Mouse (Mus musculus): ENCODE measurements at regions not wholly inside any gene's neighbourhood (a gene's known extent, or its start where the extent isn't known, plus 50 kb on each side); places are given as distances from the start of the nearest gene placed in this dataset.

DNA sequence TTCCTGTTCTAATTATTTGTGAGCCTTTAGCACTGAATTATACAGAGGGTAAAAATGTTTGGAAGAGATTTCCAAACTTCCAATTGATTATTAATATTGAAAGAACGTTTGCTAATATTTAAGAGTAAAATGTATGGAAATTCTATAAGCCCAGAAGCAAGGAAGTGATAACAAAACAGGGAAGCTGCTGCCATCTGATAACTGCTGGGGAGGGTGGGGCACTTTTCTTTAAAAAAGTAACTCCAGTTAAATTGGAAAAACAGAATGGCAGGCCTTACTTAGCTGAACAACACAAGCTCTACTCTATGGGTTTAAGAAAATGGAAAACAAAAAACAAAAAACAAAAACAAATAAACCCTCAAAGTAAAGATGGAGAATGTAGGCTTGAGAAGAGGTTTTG, 1327.7 kb downstream of the Hace1 start:
- Histone ChIP-seq H3K4me1 (replicated peaks; ENCODE audit: control insufficient read depth, insufficient read depth, low read length) (no peaks in the 10 kb centered on the region), H3K36me3 (ENCODE audit: control insufficient read depth, insufficient read depth) (no peaks in the 10 kb centered on the region), H3K9ac (replicated peaks; ENCODE audit: low read depth, low read length) (no peak overlapping the region), H3K9me3 (ENCODE audit: control insufficient read depth, low read length) (no peaks in the 10 kb centered on the region), H3K4me3 (replicated peaks; ENCODE audit: low read length) (no peak overlapping the region), H3K4me2 (ENCODE audit: low read length) (no peak overlapping the region), H3K27ac (ENCODE audit: low read length) (no peak overlapping the region), H3K27me3 (replicated peaks; ENCODE audit: control insufficient read depth, insufficient read depth, low read length) (no peaks in the 10 kb centered on the region)
- no peak for ATAC-seq
- 82% methylated on average over 1 of the region's 1 CpGs for WGBS

DNA sequence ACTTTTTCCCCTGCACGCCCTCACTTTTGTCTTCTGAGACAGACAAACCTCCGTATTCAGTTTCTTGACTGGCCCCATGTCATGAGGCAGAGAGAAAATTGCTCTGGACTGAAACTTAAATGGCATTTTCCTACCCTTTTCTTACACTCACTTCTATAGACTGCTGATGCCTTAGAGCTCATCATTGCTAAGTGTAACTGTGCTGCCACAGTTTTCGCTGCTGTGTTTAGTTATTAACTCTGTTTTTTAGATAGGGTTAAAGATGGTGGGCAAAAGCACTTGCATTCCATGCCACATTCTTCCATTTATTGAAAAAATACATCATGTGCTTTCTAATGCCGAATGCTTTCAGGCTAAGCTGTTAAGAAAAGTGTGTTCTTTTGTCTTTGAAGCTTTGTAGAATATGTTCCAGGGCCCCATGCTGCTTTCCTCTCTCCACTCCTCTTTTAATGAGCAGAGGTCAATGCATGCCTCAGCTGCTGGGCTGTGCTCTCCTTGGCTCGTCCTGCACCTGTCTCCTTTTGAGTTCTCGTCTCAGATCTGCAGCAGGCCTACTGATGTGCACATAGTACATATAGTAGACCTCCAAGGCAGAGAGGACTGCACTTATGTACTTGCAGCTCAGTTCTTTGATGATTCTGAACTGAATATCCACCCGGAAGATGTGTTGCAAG, 1345.0 kb downstream of the Hace1 start:
- ATAC-seq: peak; percentile 68
- Histone ChIP-seq H3K36me3 (ENCODE audit: control insufficient read depth, insufficient read depth) (no peaks in the 10 kb centered on the region), H3K27me3 (replicated peaks; ENCODE audit: control insufficient read depth, insufficient read depth, low read length) (no peaks in the 10 kb centered on the region), H3K9me3 (ENCODE audit: control insufficient read depth, low read length) (no peaks in the 10 kb centered on the region), H3K9ac (replicated peaks; ENCODE audit: low read depth, low read length) (no peak overlapping the region), H3K27ac (ENCODE audit: low read length) (no peak overlapping the region), H3K4me2 (ENCODE audit: low read length) (no peak overlapping the region), H3K4me3 (replicated peaks; ENCODE audit: low read length) (no peak overlapping the region), H3K4me1 (replicated peaks; ENCODE audit: control insufficient read depth, insufficient read depth, low read length) (no peaks in the 10 kb centered on the region)
- 8% methylated on average over 7 of the region's 7 CpGs for WGBS

DNA sequence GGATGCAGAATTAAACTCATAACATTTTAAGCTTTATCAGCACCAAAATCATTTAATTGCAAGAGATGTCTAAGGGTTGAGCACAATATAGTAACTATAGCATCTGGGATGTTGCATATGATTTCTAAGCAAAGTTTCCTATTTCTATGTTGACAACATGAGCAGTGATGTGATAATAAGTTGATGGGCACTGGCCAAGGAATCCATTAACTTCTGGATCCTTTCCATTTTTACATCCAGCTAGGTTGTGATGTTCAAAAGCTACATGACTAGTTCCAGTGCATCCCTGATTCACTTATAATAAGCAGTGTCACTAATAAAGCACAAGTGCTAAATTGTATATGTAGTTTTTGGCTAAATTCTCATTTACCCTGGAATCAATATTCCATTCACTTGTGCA, 1356.7 kb downstream of the Hace1 start:
- no peaks in the 10 kb centered on the region for H3K27me3 ChIP-seq (replicated peaks; ENCODE audit: control insufficient read depth, insufficient read depth, low read length)
- H3K9me3 ChIP-seq (ENCODE audit: control insufficient read depth, low read length): no peaks in the 10 kb centered on the region
- H3K4me3 ChIP-seq (replicated peaks; ENCODE audit: low read length): no peak overlapping the region
- no peak for ATAC-seq
- no peak overlapping the region for H3K9ac ChIP-seq (replicated peaks; ENCODE audit: low read depth, low read length)
- H3K36me3 ChIP-seq (ENCODE audit: control insufficient read depth, insufficient read depth): no peaks in the 10 kb centered on the region
- H3K27ac ChIP-seq (ENCODE audit: low read length): no peak overlapping the region
- H3K4me2 ChIP-seq (ENCODE audit: low read length): no peak overlapping the region
- no peaks in the 10 kb centered on the region for H3K4me1 ChIP-seq (replicated peaks; ENCODE audit: control insufficient read depth, insufficient read depth, low read length)

DNA sequence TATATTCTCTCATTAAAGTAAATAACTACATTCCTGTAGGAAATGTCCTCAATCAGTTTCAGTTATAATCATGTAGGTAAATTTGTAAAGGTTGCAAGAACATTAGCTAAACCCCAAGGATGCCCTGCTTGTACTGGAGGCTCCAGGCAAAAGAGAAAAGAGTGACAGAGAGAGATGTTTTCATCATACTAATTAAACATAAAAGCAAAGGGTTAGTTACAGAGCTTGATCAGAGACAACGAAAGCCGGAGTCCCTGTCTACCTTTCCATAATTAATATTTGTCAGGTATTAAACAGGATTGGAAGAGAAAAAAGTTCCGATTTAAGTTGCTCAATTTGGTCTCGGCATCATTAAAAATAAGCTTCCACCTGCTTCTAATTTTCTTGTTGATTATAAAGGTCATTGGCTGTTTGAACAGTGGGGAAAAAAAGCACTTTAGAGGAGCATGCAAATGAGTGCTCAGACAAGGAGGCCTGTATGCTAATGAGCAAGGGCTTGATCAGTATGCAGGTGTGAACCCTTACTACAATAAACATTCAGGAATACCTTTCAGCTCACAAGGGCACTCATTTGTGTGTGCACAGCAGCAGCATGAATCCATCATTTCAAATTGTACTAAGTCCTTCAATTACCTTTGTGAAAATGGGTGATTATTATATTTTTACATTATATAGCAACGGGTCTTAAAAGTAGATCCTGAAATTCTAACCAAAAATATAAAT, 1358.8 kb downstream of the Hace1 start:
- no peak overlapping the region for H3K4me2 ChIP-seq (ENCODE audit: low read length)
- H3K27me3 ChIP-seq (replicated peaks; ENCODE audit: control insufficient read depth, insufficient read depth, low read length): no peaks in the 10 kb centered on the region
- H3K9ac ChIP-seq (replicated peaks; ENCODE audit: low read depth, low read length): no peak overlapping the region
- peak; percentile 62; the same call in 1 of the 2 replicates for ATAC-seq
- WGBS: 10% methylated on average over 5 of the region's 5 CpGs
- no peaks in the 10 kb centered on the region for H3K4me1 ChIP-seq (replicated peaks; ENCODE audit: control insufficient read depth, insufficient read depth, low read length)
- no peaks in the 10 kb centered on the region for H3K36me3 ChIP-seq (ENCODE audit: control insufficient read depth, insufficient read depth)
- no peak overlapping the region for H3K27ac ChIP-seq (ENCODE audit: low read length)
- no peak overlapping the region for H3K4me3 ChIP-seq (replicated peaks; ENCODE audit: low read length)
- no peaks in the 10 kb centered on the region for H3K9me3 ChIP-seq (ENCODE audit: control insufficient read depth, low read length)

DNA sequence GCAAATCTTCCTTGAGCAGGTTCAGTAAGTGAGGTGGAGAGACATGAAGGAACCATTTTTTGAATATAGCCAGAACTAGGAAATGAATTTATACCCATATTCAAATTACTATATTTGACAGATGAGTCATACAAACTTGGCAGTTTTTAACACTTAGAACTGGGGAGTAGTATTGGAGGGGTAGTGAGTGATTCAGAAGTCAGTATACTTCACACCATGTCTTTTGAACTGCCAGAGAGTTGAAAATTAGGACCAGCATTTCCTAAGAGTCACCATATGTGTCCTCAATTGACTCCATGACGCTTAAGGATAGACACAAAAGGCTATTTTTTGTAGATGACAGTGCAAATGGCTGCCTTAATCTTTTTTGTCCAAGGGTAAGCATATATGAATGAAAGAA, 1361.7 kb downstream of the Hace1 start:
- Histone ChIP-seq H3K4me2 (ENCODE audit: low read length) (no peak overlapping the region), H3K36me3 (ENCODE audit: control insufficient read depth, insufficient read depth) (no peaks in the 10 kb centered on the region), H3K9ac (replicated peaks; ENCODE audit: low read depth, low read length) (no peak overlapping the region), H3K27ac (ENCODE audit: low read length) (no peak overlapping the region), H3K4me1 (replicated peaks; ENCODE audit: control insufficient read depth, insufficient read depth, low read length) (no peaks in the 10 kb centered on the region), H3K9me3 (ENCODE audit: control insufficient read depth, low read length) (no peaks in the 10 kb centered on the region), H3K27me3 (replicated peaks; ENCODE audit: control insufficient read depth, insufficient read depth, low read length) (no peaks in the 10 kb centered on the region), H3K4me3 (replicated peaks; ENCODE audit: low read length) (no peak overlapping the region)
- no peak for ATAC-seq
- WGBS: 59% methylated on average over 1 of the region's 1 CpGs

DNA sequence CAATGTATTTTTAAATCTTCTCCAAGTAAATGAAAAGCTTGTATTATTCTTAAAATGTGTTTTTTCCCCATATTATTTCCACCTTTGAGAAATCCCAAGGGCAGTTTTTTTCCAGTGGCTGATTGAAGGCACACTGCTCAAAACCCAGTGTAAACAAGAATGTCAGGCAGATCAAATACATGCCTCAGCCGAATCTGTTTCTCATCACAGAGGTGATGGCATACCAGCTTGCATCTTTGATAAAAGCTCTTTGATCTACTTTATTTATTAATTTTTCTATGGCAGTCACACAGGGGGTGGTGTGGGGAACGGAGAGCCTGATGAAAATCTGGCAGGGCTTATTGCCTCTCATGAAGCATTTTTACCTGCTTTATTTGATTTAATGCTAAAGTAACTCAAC, 1362.2 kb downstream of the Hace1 start:
- 46% methylated on average over 2 of the region's 2 CpGs for WGBS

DNA sequence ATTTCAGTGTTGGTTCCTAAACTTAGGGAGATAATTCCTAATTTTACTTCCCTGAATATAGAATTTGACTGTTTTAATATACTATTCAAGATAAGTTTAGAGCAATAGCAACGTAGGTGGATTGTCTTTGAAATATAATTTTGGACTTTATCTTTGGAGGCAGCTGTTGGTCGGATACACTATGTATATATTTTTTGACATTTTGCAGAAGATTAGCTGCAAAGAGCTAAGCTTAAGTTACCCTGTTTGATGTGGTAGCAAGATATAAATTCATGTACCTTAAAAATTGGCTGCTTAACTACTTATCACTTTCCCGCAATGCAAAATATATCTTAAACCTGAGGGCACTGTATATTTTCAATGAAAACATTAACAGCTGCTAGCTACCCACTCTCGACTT, 1375.3 kb downstream of the Hace1 start:
- no peak for ATAC-seq
- Histone ChIP-seq H3K4me3 (replicated peaks; ENCODE audit: low read length) (no peak overlapping the region), H3K4me1 (replicated peaks; ENCODE audit: control insufficient read depth, insufficient read depth, low read length) (no peaks in the 10 kb centered on the region), H3K27ac (ENCODE audit: low read length) (no peak overlapping the region), H3K4me2 (ENCODE audit: low read length) (no peak overlapping the region), H3K36me3 (ENCODE audit: control insufficient read depth, insufficient read depth) (no peaks in the 10 kb centered on the region), H3K9ac (replicated peaks; ENCODE audit: low read depth, low read length) (no peak overlapping the region), H3K9me3 (ENCODE audit: control insufficient read depth, low read length) (no peaks in the 10 kb centered on the region), H3K27me3 (replicated peaks; ENCODE audit: control insufficient read depth, insufficient read depth, low read length) (no peaks in the 10 kb centered on the region)
- 86% methylated on average over 4 of the region's 4 CpGs for WGBS

More for the DNA sequence above, 1362.2 kb downstream of the Hace1 start:
- Histone ChIP-seq H3K4me1 (replicated peaks; ENCODE audit: control insufficient read depth, insufficient read depth, low read length) (no peaks in the 10 kb centered on the region), H3K4me2 (ENCODE audit: low read length) (no peak overlapping the region), H3K27me3 (replicated peaks; ENCODE audit: control insufficient read depth, insufficient read depth, low read length) (no peaks in the 10 kb centered on the region), H3K9ac (replicated peaks; ENCODE audit: low read depth, low read length) (no peak overlapping the region), H3K4me3 (replicated peaks; ENCODE audit: low read length) (no peak overlapping the region), H3K27ac (ENCODE audit: low read length) (no peak overlapping the region), H3K36me3 (ENCODE audit: control insufficient read depth, insufficient read depth) (no peaks in the 10 kb centered on the region), H3K9me3 (ENCODE audit: control insufficient read depth, low read length) (no peaks in the 10 kb centered on the region)
- no peak for ATAC-seq

DNA sequence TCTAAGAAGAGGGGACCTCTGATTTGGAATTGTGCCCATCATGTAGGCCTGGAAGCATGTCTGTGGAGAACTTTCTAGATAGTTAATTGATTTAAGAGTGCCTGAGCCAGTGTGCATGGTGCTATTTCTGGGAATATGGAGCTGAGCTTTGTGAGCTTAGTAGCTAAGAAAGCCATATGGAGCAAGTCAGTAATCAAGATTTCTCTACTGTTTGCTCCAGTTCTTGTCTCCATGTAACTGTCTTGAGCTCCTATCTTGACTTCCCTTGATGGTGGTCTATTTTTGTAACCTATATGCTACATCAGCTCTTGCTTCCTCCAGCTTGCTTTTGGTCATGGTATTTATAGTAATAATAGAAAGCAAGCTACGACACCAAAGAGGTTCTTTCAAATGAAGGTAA, 1377.1 kb downstream of the Hace1 start:
- no peaks in the 10 kb centered on the region for H3K36me3 ChIP-seq (ENCODE audit: control insufficient read depth, insufficient read depth)
- H3K4me1 ChIP-seq (replicated peaks; ENCODE audit: control insufficient read depth, insufficient read depth, low read length): no peaks in the 10 kb centered on the region
- H3K27ac ChIP-seq (ENCODE audit: low read length): no peak overlapping the region
- 92% methylated on average over 1 of the region's 1 CpGs for WGBS
- H3K4me3 ChIP-seq (replicated peaks; ENCODE audit: low read length): no peak overlapping the region
- no peaks in the 10 kb centered on the region for H3K9me3 ChIP-seq (ENCODE audit: control insufficient read depth, low read length)
- ATAC-seq: no peak
- no peak overlapping the region for H3K9ac ChIP-seq (replicated peaks; ENCODE audit: low read depth, low read length)
- H3K27me3 ChIP-seq (replicated peaks; ENCODE audit: control insufficient read depth, insufficient read depth, low read length): no peaks in the 10 kb centered on the region
- H3K4me2 ChIP-seq (ENCODE audit: low read length): no peak overlapping the region

DNA sequence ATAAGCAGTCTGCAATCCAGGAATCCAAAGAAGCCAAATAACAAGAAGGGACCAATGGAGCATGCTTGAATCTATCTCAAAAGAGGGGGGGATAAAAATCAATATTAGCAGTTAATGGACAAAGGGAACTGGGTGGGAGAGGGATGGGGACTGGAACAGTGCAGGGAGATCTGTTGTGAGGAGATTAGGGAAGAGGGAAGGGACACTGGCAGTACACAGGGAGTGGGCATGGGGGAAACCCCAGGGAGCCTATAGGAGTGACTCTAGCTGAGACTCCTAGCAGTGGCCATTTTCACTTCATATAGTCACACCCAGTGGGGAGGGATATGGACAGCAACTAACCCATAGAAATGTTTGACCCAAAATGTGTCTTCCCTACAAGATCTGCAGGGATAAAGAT, 1402.8 kb downstream of the Hace1 start:
- Histone ChIP-seq H3K9ac (replicated peaks; ENCODE audit: low read depth, low read length) (no peak overlapping the region), H3K4me1 (replicated peaks; ENCODE audit: control insufficient read depth, insufficient read depth, low read length) (no peaks in the 10 kb centered on the region), H3K9me3 (ENCODE audit: control insufficient read depth, low read length) (no peaks in the 10 kb centered on the region), H3K27ac (ENCODE audit: low read length) (no peak overlapping the region), H3K4me2 (ENCODE audit: low read length) (no peak overlapping the region), H3K27me3 (replicated peaks; ENCODE audit: control insufficient read depth, insufficient read depth, low read length) (no peaks in the 10 kb centered on the region), H3K36me3 (ENCODE audit: control insufficient read depth, insufficient read depth) (no peaks in the 10 kb centered on the region), H3K4me3 (replicated peaks; ENCODE audit: low read length) (no peak overlapping the region)
- ATAC-seq: no peak

Data from forebrain, embryonic 16.5 days (tissue).